Mouse (Mus musculus) forebrain, embryonic 15.5 days (tissue): ENCODE data around the gene Rbm10. TPM values are rescaled to one million over a fixed set of nuclear protein-coding genes. Genes with fewer than 3 reads are reported as not detected.

Source experiments
- ATAC-seq: fragments of 200-750 bp; cut with Nextera tagmentation; replicated peaks from 2 replicates; pipeline ENCODE4 v1.8.0; 2017; ENCODE audit warnings: mild to moderate bottlenecking, moderate TSS enrichment, moderate library complexity
- H3K27ac ChIP-seq: fragments of 300-500 bp; sonication (generic); replicated peaks from 2 replicates; pipeline ENCODE4 v1.5.1; 2015; ENCODE audit warnings: mild to moderate bottlenecking, inconsistent platforms
- H3K27me3 ChIP-seq: fragments of 300-500 bp; sonication (generic); 2 replicates; pipeline ENCODE4 v1.6.1; 2015; ENCODE audit warnings: inconsistent platforms
- H3K36me3 ChIP-seq: fragments of 300-500 bp; sonication (generic); 2 replicates; pipeline ENCODE4 v1.6.1; 2015; ENCODE audit warnings: mild to moderate bottlenecking, inconsistent platforms
- H3K4me1 ChIP-seq: fragments of 300-500 bp; sonication (generic); 2 replicates; pipeline ENCODE4 v1.6.1; 2015; ENCODE audit warnings: inconsistent platforms
- H3K4me2 ChIP-seq: fragments of 300-500 bp; sonication (generic); replicated peaks from 2 replicates; pipeline ENCODE4 v1.6.1; 2015; ENCODE audit warnings: mild to moderate bottlenecking, inconsistent platforms
- H3K4me3 ChIP-seq: fragments of 300-500 bp; sonication (generic); 2 replicates; pipeline ENCODE4 v1.5.1; 2015; ENCODE audit warnings: mild to moderate bottlenecking, inconsistent platforms
- H3K9ac ChIP-seq: fragments of 300-500 bp; sonication (generic); replicated peaks from 2 replicates; pipeline ENCODE4 v1.6.1; 2015; ENCODE audit warnings: mild to moderate bottlenecking, inconsistent platforms
- H3K9me3 ChIP-seq: fragments of 300-500 bp; sonication (generic); 2 replicates; pipeline ENCODE4 v1.6.1; 2016; ENCODE audit warnings: inconsistent platforms
- WGBS: fragments of 180-500 bp; shearing (Covaris S2); methylation state at CpG from one replicate; pipeline ENCODE4 v1.1.7; 2015; ENCODE audit warnings: mixed read lengths; 5-methylcytosine and 5-hydroxymethylcytosine counted together
- polyA plus RNA-seq: library from polyadenylated mRNA; unstranded; fragments of >200 nt; fragmentation: Nextera tagmentation; extraction: Ambion mirVana; gene quantifications from 2 replicates; pipeline ENCODE4 v1.2.1, GENCODE M21; 2015

Rbm10 gene
- polyA plus RNA-seq, 1 experiment from 2014 or later = 66.9 TPM

DNA sequence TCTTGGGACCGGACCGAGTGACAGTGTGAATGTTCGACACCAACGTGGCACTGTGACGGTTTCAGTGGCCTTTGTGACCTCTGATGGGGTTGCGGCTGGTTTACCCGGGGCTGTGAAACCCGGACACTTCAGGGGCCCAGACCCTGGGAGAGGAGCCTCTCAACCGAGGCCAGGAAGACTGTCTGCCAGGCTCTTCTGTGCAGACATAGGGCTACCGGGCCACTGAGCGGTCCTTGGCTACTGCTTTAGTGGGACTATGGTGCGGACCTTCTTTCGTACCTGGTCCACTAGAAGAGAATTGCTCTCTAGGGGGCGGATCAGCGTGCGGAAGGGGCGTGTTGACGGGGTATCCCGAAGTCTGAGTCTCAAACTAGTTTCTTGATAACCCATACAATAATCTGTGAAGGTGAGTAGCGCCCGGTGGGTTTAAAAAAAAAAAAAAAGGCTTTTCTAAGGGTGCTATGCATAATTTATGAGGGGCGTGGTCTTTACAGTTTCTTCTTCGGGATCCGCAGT is 41.6 kb downstream of the Rbm10 start:
- Histone ChIP-seq H3K9me3 (no peaks in the 10 kb centered on the region), H3K4me3 (peak overlapping the region; percentile 52), H3K27ac (no peak overlapping the region), H3K9ac (peak overlapping the region; percentile 43), H3K36me3 (no peaks in the 10 kb centered on the region), H3K27me3 (no peaks in the 10 kb centered on the region), H3K4me1 (peaks cover 10% of the 10 kb centered on the region; the same call in 1 of the 2 replicates), H3K4me2 (peak overlapping the region; percentile 78)
- 16% methylated on average over 24 of the region's 24 CpGs for WGBS
- ATAC-seq = no peak

DNA sequence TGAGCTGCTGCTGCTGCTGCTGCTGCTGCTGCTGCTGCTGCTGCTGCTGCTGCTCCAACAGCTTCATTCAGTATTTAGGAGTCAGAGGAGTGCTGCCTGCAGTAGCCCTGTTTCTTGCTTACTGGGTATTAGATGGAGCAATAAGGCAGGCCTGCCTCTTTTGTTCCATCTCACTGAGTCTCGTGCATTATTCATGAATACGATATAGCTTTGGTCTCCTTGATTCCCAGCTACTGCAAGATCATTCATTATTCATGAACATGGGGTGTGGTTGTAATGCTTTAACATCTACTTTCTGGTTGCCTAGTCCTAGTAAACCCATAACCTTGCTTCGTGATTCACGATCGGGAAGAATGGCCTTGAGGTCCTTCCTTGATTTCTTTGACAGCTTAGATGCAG is 45.0 kb downstream of the Rbm10 start:
- ATAC-seq = peak; percentile 81
- 22% methylated on average over 5 of the region's 5 CpGs for WGBS
- H3K9ac ChIP-seq = no peak overlapping the region

DNA sequence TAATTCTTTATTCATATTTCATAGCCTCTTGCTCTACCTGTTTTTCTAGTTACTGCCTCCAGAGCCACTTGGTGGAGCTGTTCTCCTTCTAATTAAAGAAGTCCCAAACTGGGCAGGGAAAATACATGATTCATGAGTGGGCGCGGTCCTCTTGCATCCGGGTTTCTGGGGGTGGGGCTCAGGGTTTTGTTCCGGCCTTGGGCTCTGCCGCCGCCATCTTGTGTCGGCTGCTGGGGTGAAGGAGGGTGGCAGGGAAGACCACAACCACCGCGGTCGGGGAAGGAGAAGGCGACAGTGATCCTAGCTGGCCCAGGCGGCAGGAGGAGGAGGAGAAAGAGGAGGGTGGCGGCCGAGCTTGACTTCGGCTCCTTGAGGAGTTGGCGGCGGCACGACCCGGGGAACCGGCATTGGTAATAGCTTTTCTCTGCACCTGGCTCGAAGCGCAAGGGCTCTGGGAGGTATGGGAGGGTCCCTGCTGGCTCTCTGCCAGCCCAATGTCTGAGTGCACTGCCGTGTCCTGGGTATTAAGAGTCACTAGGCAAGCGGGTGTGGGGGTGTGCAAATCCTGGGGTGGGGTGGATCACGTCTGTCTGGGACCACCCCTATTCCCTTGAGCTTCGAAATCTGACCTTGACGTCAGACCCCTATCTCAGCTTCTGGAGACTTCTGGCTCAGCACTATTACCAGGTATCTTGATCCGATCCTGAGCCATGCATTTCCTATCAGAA is 45.6 kb downstream of the Rbm10 start:
- ATAC-seq = peak; percentile 92
- H3K9ac ChIP-seq = peak overlapping the region; percentile 79
- peak overlapping the region; percentile 92 for H3K27ac ChIP-seq
- WGBS = 13% methylated on average over 27 of the region's 28 CpGs
- H3K4me2 ChIP-seq = peak overlapping the region; percentile 52
- peaks cover 4% of the 10 kb centered on the region; the same call in 1 of the 2 replicates for H3K36me3 ChIP-seq
- peak overlapping the region; percentile 68 for H3K4me3 ChIP-seq
- no peaks in the 10 kb centered on the region for H3K9me3 ChIP-seq
- no peaks in the 10 kb centered on the region for H3K27me3 ChIP-seq
- H3K4me1 ChIP-seq = peaks cover 43% of the 10 kb centered on the region

More for the DNA sequence above, 45.0 kb downstream of the Rbm10 start:
- peaks cover 38% of the 10 kb centered on the region for H3K4me1 ChIP-seq
- H3K9me3 ChIP-seq = no peaks in the 10 kb centered on the region
- H3K27me3 ChIP-seq = no peaks in the 10 kb centered on the region
- no peaks in the 10 kb centered on the region for H3K36me3 ChIP-seq
- peak overlapping the region; percentile 11; the same call in 1 of the 2 replicates for H3K4me2 ChIP-seq
- H3K27ac ChIP-seq = peak overlapping the region; percentile 91
- H3K4me3 ChIP-seq = peak overlapping the region; percentile 68

DNA sequence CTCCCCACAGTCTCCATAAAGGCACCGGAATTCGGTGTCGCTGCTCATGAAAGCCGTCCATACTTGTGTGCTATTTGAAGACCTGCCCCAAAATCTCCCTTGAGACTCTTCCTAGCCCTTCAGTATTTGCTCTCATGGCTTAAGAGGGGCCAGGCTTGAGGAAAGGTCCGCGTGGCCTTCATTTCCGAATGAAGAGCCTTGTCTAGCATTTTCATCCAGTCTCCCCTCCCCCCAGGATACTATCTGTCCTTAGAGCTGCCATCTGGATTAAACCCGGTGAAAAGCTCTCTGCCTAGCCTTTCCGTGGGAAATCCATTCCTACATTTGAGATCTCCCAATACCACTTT is 46.1 kb downstream of the Rbm10 start:
- Histone ChIP-seq H3K4me1 (peaks cover 43% of the 10 kb centered on the region), H3K27ac (peak overlapping the region; percentile 92), H3K36me3 (peaks cover 6% of the 10 kb centered on the region), H3K9me3 (no peaks in the 10 kb centered on the region), H3K4me2 (peak overlapping the region; percentile 52), H3K27me3 (no peaks in the 10 kb centered on the region), H3K9ac (peak overlapping the region; percentile 79), H3K4me3 (peak overlapping the region; percentile 68)
- WGBS = 23% methylated on average over 9 of the region's 9 CpGs
- no peak for ATAC-seq

DNA sequence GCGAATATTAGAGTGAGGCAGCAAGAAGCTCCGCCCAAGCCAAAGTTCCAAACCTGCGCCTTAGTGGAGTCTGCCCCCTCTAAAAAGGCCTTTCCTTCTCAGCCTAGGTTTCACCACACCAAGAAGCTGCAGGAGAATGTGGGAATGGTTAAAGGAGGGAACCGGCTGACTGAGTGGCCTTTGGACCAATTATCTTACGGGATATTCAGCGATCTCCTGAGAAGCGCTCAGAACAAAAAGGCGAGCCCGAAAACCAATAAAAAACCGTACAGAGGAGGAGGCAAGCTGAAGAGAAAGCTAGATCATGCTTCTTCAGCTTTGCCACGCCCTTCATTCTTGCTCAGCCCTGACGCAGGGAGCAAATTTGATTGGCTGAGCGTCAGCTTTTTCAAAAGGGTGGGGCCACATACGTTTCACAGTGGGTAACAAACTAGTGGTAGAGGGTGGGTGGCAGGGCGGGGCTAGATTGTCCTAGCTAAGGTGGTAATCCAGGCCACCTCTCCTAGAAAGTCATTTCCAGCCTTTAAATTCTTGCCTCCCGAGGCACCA is 70.3 kb downstream of the Rbm10 start, which contains the start of gene Cdk16:
Gene Cdk16, plus strand, starts transcription at position 436 of the 549 bp plus-strand sequence.
- Histone ChIP-seq H3K4me2 (peak within 1 kb of the TSS; percentile 63), H3K9ac (peak within 1 kb of the TSS; percentile 84), H3K9me3 (no peaks in the 10 kb centered on the region), H3K27me3 (no peaks in the 10 kb centered on the region), H3K27ac (peak within 1 kb of the TSS; percentile 96), H3K4me1 (peaks cover 26% of the 10 kb centered on the region), H3K4me3 (peak within 1 kb of the TSS; percentile 72), H3K36me3 (peaks cover 5% of the 10 kb centered on the region; the same call in 1 of the 2 replicates)
- 13% methylated on average over 16 of the region's 16 CpGs for WGBS
- peak; percentile 96 for ATAC-seq

GRCm38 (mm10) chrX:20688068-20688547 is 70.8 kb downstream of the Rbm10 start:
- H3K4me1 ChIP-seq = peaks cover 26% of the 10 kb centered on the region
- no peaks in the 10 kb centered on the region for H3K9me3 ChIP-seq
- H3K4me3 ChIP-seq = peak overlapping the region; percentile 72
- 22% methylated on average over 33 of the region's 33 CpGs for WGBS
- peak; percentile 94 for ATAC-seq
- peak overlapping the region; percentile 96 for H3K27ac ChIP-seq
- H3K27me3 ChIP-seq = no peaks in the 10 kb centered on the region
- peak overlapping the region; percentile 84 for H3K9ac ChIP-seq
- peak overlapping the region; percentile 63 for H3K4me2 ChIP-seq
- H3K36me3 ChIP-seq = no peaks in the 10 kb centered on the region

DNA sequence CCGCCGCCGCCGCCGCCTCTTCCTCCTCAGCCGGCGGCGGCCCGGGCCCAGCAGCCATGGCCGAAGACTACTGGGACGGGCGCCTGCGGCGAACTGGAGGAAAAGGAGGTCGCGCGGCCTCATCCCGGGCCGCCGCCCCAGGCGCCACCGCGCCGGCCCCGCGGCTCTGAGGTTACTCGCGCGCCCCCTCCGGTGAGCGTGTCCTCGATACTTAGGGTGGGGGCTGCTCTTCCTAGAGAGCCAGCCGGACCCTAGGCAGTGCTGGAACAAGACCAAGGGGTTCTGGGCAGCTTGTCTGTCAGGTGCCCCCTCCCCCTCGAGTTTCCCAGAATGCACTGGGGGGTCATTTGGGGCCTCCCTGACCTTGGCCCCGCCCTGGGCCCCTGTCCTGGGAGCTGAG is 71.3 kb downstream of the Rbm10 start:
- peak; percentile 33 for ATAC-seq
- Histone ChIP-seq H3K9me3 (no peaks in the 10 kb centered on the region), H3K27me3 (no peaks in the 10 kb centered on the region), H3K9ac (peak overlapping the region; percentile 84), H3K36me3 (0 out of 2 replicates have a peak, but pooled peaks cover 3% of the 10 kb centered on the region), H3K27ac (peak overlapping the region; percentile 96), H3K4me3 (peak overlapping the region; percentile 72), H3K4me2 (peak overlapping the region; percentile 63), H3K4me1 (peaks cover 26% of the 10 kb centered on the region)
- 29% methylated on average over 21 of the region's 35 CpGs for WGBS

DNA sequence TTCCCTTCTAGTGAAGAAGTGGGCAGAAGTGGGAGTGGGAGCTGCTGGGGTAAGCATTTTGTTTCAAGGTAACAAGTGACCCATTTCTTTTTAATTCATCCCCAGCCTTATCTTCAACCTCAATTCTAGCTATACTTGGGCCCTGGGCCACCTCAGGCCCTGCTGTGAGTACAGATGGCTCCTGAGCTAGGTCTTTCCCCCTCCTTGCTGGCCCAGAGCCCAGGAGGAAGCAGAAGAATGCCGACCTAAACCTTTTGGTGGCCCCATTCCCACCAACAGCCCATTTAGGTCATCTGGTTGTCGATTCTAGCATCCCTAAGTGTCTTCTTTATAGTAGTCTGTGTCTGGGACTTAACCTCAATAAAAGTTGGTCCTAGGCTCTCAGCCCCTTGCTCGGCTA is 74.3 kb downstream of the Rbm10 start:
- H3K9ac ChIP-seq = no peak overlapping the region
- no peak overlapping the region for H3K4me3 ChIP-seq
- no peaks in the 10 kb centered on the region for H3K9me3 ChIP-seq
- no peak for ATAC-seq
- WGBS = 62% methylated on average over 3 of the region's 3 CpGs
- H3K27me3 ChIP-seq = no peaks in the 10 kb centered on the region
- H3K36me3 ChIP-seq = peaks cover 16% of the 10 kb centered on the region; the same call in 1 of the 2 replicates
- H3K4me1 ChIP-seq = peaks cover 26% of the 10 kb centered on the region
- H3K4me2 ChIP-seq = no peak overlapping the region
- no peak overlapping the region for H3K27ac ChIP-seq

DNA sequence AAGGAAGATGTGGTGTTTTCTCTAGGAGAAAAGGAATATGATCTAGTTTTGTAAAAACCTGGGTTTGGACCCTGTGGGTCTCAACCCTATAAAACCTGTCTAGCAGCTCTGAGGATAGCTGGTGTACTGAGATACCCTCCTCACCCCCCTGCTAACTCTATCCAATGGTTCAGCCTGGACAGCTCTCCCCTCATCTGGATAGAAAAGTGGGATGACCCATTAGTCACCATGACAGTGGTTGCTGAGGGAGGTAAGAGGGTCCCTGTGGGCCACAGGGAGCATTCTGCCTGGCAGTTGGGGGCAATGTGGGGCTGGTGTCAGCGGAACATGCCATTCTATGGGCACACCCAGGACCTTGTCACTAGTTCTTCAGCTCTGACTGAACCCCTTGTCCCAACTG is 75.3 kb downstream of the Rbm10 start:
- Histone ChIP-seq H3K27ac (no peak overlapping the region), H3K36me3 (peaks cover 22% of the 10 kb centered on the region; the same call in 1 of the 2 replicates), H3K4me2 (no peak overlapping the region), H3K4me1 (peaks cover 21% of the 10 kb centered on the region), H3K27me3 (no peaks in the 10 kb centered on the region), H3K9me3 (no peaks in the 10 kb centered on the region), H3K9ac (no peak overlapping the region), H3K4me3 (no peak overlapping the region)
- 84% methylated on average over 1 of the region's 1 CpGs for WGBS
- no peak for ATAC-seq

- Histone ChIP-seq H3K4me2 (no peak overlapping the region), H3K27me3 (no peaks in the 10 kb centered on the region), H3K36me3 (peaks cover 36% of the 10 kb centered on the region; the same call in 1 of the 2 replicates), H3K9ac (no peak overlapping the region), H3K4me3 (no peak overlapping the region), H3K27ac (no peak overlapping the region), H3K9me3 (no peaks in the 10 kb centered on the region), H3K4me1 (peaks cover 3% of the 10 kb centered on the region; the same call in 1 of the 2 replicates)
- 91% methylated on average over 4 of the region's 4 CpGs for WGBS
- ATAC-seq = no peak
Measured at GRCm38 (mm10) chrX:20695842-20696241, 78.5 kb downstream of the Rbm10 start.
